Mouse (Mus musculus) midbrain, embryonic 10.5 days (tissue): Measurements from ENCODE around the gene Etd. TPM values are rescaled to one million over a fixed set of nuclear protein-coding genes. Genes with fewer than 3 reads are reported as not detected.
"Not testable (repeated sequence)": the region's sequence is repeated elsewhere in the genome, so short reads cannot be mapped to it uniquely, and the experiment has no call there.

ENCODE experiments used
- DNase-seq: peaks from one replicate; pipeline ENCODE4 v3.0.0-alpha.2; 2017; ENCODE audit warnings: low spot score
- H3K27ac ChIP-seq: fragments of 300-500 bp; sonication (generic); replicated peaks from 2 replicates; pipeline ENCODE4 v1.5.1; 2016; ENCODE audit warnings: mild to moderate bottlenecking
- H3K27me3 ChIP-seq: fragments of 300-500 bp; sonication (generic); 2 replicates; pipeline ENCODE4 v1.6.1; 2016; ENCODE audit warnings: low read depth, mild to moderate bottlenecking; ENCODE audit not compliant: poor library complexity, severe bottlenecking
- H3K36me3 ChIP-seq: fragments of 300-500 bp; sonication (generic); 2 replicates; pipeline ENCODE4 v1.6.1; 2016; ENCODE audit warnings: mild to moderate bottlenecking, moderate library complexity
- H3K4me1 ChIP-seq: fragments of 300-500 bp; sonication (generic); 2 replicates; pipeline ENCODE4 v1.6.1; 2016
- H3K4me3 ChIP-seq: fragments of 300-500 bp; sonication (generic); 2 replicates; pipeline ENCODE4 v1.5.1; 2016; ENCODE audit warnings: mild to moderate bottlenecking, moderate library complexity
- H3K9me3 ChIP-seq: fragments of 300-500 bp; sonication (generic); replicated peaks from 2 replicates; pipeline ENCODE4 v1.6.1; 2016; ENCODE audit warnings: mild to moderate bottlenecking
- WGBS: fragments of 180-500 bp; shearing (Covaris S2); methylation state at CpG from one replicate; pipeline ENCODE4 v1.1.7; 2016; 5-methylcytosine and 5-hydroxymethylcytosine counted together
- polyA plus RNA-seq: library from polyadenylated mRNA; unstranded; fragments of >200 nt; fragmentation: Nextera tagmentation; extraction: Ambion mirVana; gene quantifications from 2 replicates; pipeline ENCODE4 v1.2.1, GENCODE M21; 2016

Etd gene
- not detected in 2 replicates for polyA plus RNA-seq

GRCm38 (mm10) chrX:53434618-53435017 lies at the start of gene Etd:
Etd (plus strand) TSS chrX:53434918.
- WGBS: 88% methylated on average over 3 of the region's 3 CpGs
- Histone ChIP-seq H3K9me3 (no peaks in the 10 kb centered on the region), H3K27me3 (no peaks in the 10 kb centered on the region), H3K4me3 (no peak within 1 kb of the TSS), H3K27ac (no peak within 1 kb of the TSS), H3K36me3 (no peaks in the 10 kb centered on the region), H3K4me1 (no peaks in the 10 kb centered on the region)
- DNase-seq: no peak

- H3K27me3 ChIP-seq: no peaks in the 10 kb centered on the region
- no peak for DNase-seq
- H3K9me3 ChIP-seq: no peaks in the 10 kb centered on the region
- H3K27ac ChIP-seq: no peak overlapping the region
- no peaks in the 10 kb centered on the region for H3K4me1 ChIP-seq
- H3K36me3 ChIP-seq: no peaks in the 10 kb centered on the region
- no peak overlapping the region for H3K4me3 ChIP-seq
- WGBS: 63% methylated on average over 3 of the region's 3 CpGs
Observed at GRCm38 (mm10) chrX:53386362-53386761, 48.4 kb upstream of the Etd start.

- WGBS: 86% methylated on average over 1 of the region's 1 CpGs
- H3K4me1 ChIP-seq: no peaks in the 10 kb centered on the region
- no peak overlapping the region for H3K27ac ChIP-seq
- no peak overlapping the region for H3K4me3 ChIP-seq
- no peaks in the 10 kb centered on the region for H3K9me3 ChIP-seq
- no peaks in the 10 kb centered on the region for H3K27me3 ChIP-seq
- no peak for DNase-seq
- no peaks in the 10 kb centered on the region for H3K36me3 ChIP-seq
Observed at GRCm38 (mm10) chrX:53432888-53433287, 1.8 kb upstream of the Etd start.

DNA sequence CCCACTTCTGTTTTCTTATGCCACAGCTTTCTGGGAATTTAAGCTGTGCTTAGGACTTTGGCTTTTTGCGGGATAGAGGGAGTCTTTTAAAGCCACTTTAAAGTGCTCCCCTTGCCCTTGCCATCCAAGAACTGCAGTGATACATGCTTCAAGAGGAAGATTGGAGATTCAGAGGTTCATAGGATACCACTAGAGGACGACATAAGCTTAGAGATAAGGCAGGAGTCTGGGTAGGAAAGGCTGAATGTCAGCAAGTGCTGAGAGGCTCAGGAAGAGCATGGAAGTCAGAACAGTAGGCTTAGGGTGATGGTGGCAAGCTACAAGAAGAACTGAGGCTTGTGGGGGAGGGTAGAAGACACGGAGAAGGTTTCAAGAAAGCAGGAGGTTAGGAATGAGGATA lies 24.9 kb downstream of the Etd start:
- Histone ChIP-seq H3K4me1 (no peaks in the 10 kb centered on the region), H3K27ac (no peak overlapping the region), H3K27me3 (no peaks in the 10 kb centered on the region), H3K9me3 (no peaks in the 10 kb centered on the region), H3K4me3 (no peak overlapping the region), H3K36me3 (no peaks in the 10 kb centered on the region)
- no peak for DNase-seq
- 52% methylated on average over 3 of the region's 3 CpGs for WGBS

GRCm38 (mm10) chrX:53464194-53464593 lies 29.5 kb downstream of the Etd start:
- H3K4me1 ChIP-seq, DNase-seq, H3K4me3 ChIP-seq, H3K27me3 ChIP-seq, H3K9me3 ChIP-seq, H3K36me3 ChIP-seq, H3K27ac ChIP-seq: not testable (repeated sequence)

Other genes with a start within 250 kb of the Etd start
- 1.6 and 3.2 TPM in 2 replicates for gene Plac1, start 194.8 kb upstream of the Etd start, polyA plus RNA-seq
- gene Fam122b, start 165.1 kb upstream of the Etd start, polyA plus RNA-seq: 6.3 and 6.5 TPM in 2 replicates
- not detected in 2 replicates for gene Fam122c, start 161.5 kb upstream of the Etd start, polyA plus RNA-seq
- 49.2 and 52.9 TPM in 2 replicates for gene Mospd1, start 64.4 kb upstream of the Etd start, polyA plus RNA-seq
- 30.3 and 45.8 TPM in 2 replicates for gene Rtl8c, start 173.1 kb downstream of the Etd start, polyA plus RNA-seq
- not detected in 2 replicates for gene Gm14597, start 174.1 kb downstream of the Etd start, polyA plus RNA-seq
- gene Rtl8a, start 208.8 kb downstream of the Etd start, polyA plus RNA-seq: 55.9 and 75.2 TPM in 2 replicates
- gene Rtl8b, start 235.5 kb downstream of the Etd start, polyA plus RNA-seq: 55.9 and 62.4 TPM in 2 replicates